Comparison of ENCODE assay signal across 8 mouse cellular contexts in the genomic region with DNA sequence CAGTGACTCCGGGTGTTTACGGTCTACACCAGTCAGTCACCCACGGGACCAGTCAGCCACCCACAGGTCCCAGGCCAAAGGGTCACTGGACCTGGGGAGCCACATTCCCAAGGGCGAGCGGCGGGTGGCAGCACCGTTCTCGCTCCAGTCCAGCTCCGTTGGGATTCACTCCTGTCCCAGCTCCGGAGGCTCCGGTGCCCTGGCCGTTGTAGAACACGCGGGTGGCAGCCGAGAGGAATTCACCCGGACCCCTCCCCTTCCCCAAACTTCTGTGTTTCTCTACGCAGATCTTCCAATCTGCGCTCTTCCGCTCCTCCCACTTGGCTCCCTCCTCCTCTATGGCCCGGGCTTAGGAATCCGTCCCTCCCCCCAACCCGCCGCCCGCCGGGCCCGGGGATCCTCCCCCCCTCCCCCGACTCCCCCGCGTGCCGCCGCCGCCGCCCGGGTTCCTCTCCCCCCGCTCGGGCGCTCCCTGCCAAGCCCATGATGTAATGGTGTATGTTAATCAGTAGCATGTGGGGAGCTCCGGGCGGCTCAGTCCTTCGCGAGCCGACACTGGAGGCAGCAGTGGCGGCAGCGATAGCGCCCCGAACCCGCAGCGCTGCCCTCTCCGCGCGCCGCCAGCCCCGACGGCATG. TPM values are rescaled to one million over a fixed set of nuclear protein-coding genes. Genes with fewer than 3 reads are reported as not detected.
DNase-seq lines count a peak whose midpoint lies in the region; TF ChIP-seq lines count a peak whose summit lies in the region.

Gene Samd4 (plus strand): TSS at position 424 of the 637 bp plus-strand sequence.

- H3K36me3 ChIP-seq in ES-E14 (ENCODE audit: control insufficient read depth, insufficient read depth, low read length, poor library complexity, severe bottlenecking): no peaks in the 10 kb centered on the region

- H3K9ac ChIP-seq in ES-E14 (ENCODE audit: insufficient read depth, low read depth, low read length, poor library complexity, severe bottlenecking): peak within 1 kb of the TSS; percentile 72

- TF ChIP-seq CTCF in layer of hippocampus, adult 2 months (conservative IDR thresholded peaks at IDR 0.05): peak; percentile 58
- 0 out of 2 replicates have a peak, but pooled peaks have one; percentile 8 for TF ChIP-seq CTCF in lung, adult 2 months (IDR thresholded peaks at IDR 0.05; ENCODE audit: insufficient read depth, low read length)
- TF ChIP-seq CTCF in olfactory bulb, adult 2 months (IDR thresholded peaks at IDR 0.05; ENCODE audit: insufficient read depth, low read depth, low read length): no peak

- H3K27ac ChIP-seq in ES-E14 (ENCODE audit: insufficient read depth, low read depth, low read length, poor library complexity, severe bottlenecking): no peak within 1 kb of the TSS
- peak within 1 kb of the TSS; percentile 89 for H3K27ac ChIP-seq in layer of hippocampus, adult 2 months
- H3K27ac ChIP-seq in olfactory bulb, adult 2 months (ENCODE audit: insufficient read depth, low read depth, low read length): peak within 1 kb of the TSS; percentile 57

- no peaks in the 10 kb centered on the region for H3K9me3 ChIP-seq in ES-E14 (ENCODE audit: control insufficient read depth, insufficient read depth, low read depth, low read length)

- in situ Hi-C loops in ES-E14 (cut with MboI; ENCODE audit: low sequenced_read_pairs in 2 of 2, unreplicated experiment in 2 of 2): no loop called here

- DNase-seq in ES-E14 (ENCODE audit: low read depth, low spot score): peak; percentile 54
- DNase-seq in cerebellum, adult 8-10 months: peak; percentile 62
- peak; percentile 79 for DNase-seq in forelimb bud, embryonic 11.5 days (ENCODE audit: low read depth, low spot score)
- DNase-seq in heart, postnatal 36 days: peak; percentile 83 to 88
- peak; percentile 65 to 70 for DNase-seq in layer of hippocampus, adult 2 months (ENCODE audit: low spot score in 2 of 2)
- DNase-seq in lung, adult 2 months: peak; percentile 77
- peak; percentile 36 for DNase-seq in thymus, postnatal 14 days

- peak within 1 kb of the TSS; percentile 72 to 85 for H3K4me3 ChIP-seq in ES-E14 (ENCODE audit: insufficient read depth in 1 of 2, low read depth in 1 of 2, low read length in 2 of 2, poor library complexity in 1 of 2, severe bottlenecking in 1 of 2)
- H3K4me3 ChIP-seq in layer of hippocampus, adult 2 months: peak within 1 kb of the TSS; percentile 62
- peak within 1 kb of the TSS; percentile 78 for H3K4me3 ChIP-seq in lung, adult 2 months (replicated peaks; ENCODE audit: extremely low read depth, low read depth, low read length)
- H3K4me3 ChIP-seq in olfactory bulb, adult 2 months (ENCODE audit: insufficient read depth, low read depth, low read length): peak within 1 kb of the TSS; percentile 72

- peaks cover 0 to 5% of the 10 kb centered on the region in 2 experiments; a peak in 1 of 4 replicates for H3K4me1 ChIP-seq in ES-E14 (ENCODE audit: control insufficient read depth in 2 of 2, insufficient read depth in 2 of 2, low read length in 2 of 2, poor library complexity in 1 of 2)
- H3K4me1 ChIP-seq in lung, adult 2 months (ENCODE audit: control insufficient read depth, insufficient read depth, low read length): peaks cover 11% of the 10 kb centered on the region
- H3K4me1 ChIP-seq in olfactory bulb, adult 2 months (ENCODE audit: control insufficient read depth, insufficient read depth, low read length): peaks cover 16% of the 10 kb centered on the region

- TF ChIP-seq POLR2A in lung, adult 2 months (IDR thresholded peaks at IDR 0.05; ENCODE audit: borderline replicate concordance, extremely low read depth, low read depth, low read length): peak; percentile 72; the same call in 1 of the 2 replicates
- 0 out of 2 replicates have a peak, but pooled peaks have one; percentile 24 for TF ChIP-seq POLR2A in olfactory bulb, adult 2 months (IDR thresholded peaks at IDR 0.05; ENCODE audit: insufficient read depth, low read depth, low read length)

- intact Hi-C loops in heart, postnatal 36 days (cut with DNase I): loop anchor here (2.0 to 5.0 kb wide), 5 partner anchors 50 to 376 kb away; partner anchors contain the start of genes Cgrrf1, Gch1 and Gmfb

- 1% methylated on average over 53 of the region's 54 CpGs for WGBS in lung, adult 2 months
- under 1% methylated on average over 52 of the region's 54 CpGs for WGBS in olfactory bulb, adult 2 months

TF ChIP-seq in ES-E14, 5 proteins besides CTCF, POLR2A, EP300 and RAD21:
- TF ChIP-seq ZNF384 (IDR thresholded peaks at IDR 0.05; ENCODE audit: low read depth, low read length): no peak
- TF ChIP-seq HCFC1 (IDR thresholded peaks at IDR 0.05; ENCODE audit: borderline replicate concordance, insufficient read depth, low read length): no peak
- TF ChIP-seq CHD2 (IDR thresholded peaks at IDR 0.05; ENCODE audit: low read depth, low read length): no peak
- no peak for TF ChIP-seq MAFK (IDR thresholded peaks at IDR 0.05; ENCODE audit: insufficient read depth, low read depth, low read length)
- no peak for TF ChIP-seq ZC3H11A (IDR thresholded peaks at IDR 0.05; ENCODE audit: borderline replicate concordance, low read depth, low read length)

RNA-seq across cellular contexts. Expression of gene Samd4, which starts in this region (rescaled TPM):
- total RNA-seq in ES-E14 (2012; rRNA removed): 4.2 and 5.7 TPM in 2 replicates
- total RNA-seq in heart, postnatal 36 days (2021): 10 to 100 TPM; 56.0 to 58.2 TPM
- 10 to 100 TPM; 11.2 to 14.4 TPM for total RNA-seq in layer of hippocampus, adult 2 months (2021)
- polyA plus RNA-seq in lung, adult 2 months (2012; rRNA removed): 28.4 and 31.1 TPM in 2 replicates
- not detected in 2 replicates for polyA plus RNA-seq in olfactory bulb, adult 2 months (2012; ENCODE audit: insufficient read depth, insufficient read length, low replicate concordance, missing spikeins)
